Mouse (Mus musculus) thymus, postnatal 25 days (tissue): Measurements from ENCODE around the gene Zfp663.
A peak's percentile ranks its signal among the peaks of the same experiment; 100 is the strongest.

ENCODE experiments used
- DNase-seq: peaks from one replicate; pipeline ENCODE4 v3.0.0; 2022

Gene Zfp663

DNA sequence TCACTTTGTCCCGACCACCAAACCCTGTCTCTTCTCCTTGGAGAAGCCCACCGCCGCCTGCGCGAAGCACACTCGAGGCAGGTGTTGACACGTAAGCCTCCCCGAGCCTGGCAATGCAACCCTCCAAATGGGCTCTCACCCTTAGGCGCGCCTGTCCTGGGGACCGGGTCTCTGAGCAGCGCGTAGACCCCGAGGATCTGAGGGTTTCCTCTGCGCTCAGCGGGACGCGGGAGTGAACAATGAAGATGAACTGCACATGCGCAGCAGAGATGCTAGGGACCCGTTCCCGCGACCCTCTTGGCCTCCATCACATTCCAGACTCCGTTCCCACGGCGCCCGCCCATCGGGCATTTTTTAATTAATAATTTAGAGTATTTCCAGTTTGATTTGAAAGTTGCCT lies at the start of gene Zfp663:
Gene Zfp663 (minus strand): TSS at position 234 of the 400 bp plus-strand sequence.
- no peak for DNase-seq

DNA sequence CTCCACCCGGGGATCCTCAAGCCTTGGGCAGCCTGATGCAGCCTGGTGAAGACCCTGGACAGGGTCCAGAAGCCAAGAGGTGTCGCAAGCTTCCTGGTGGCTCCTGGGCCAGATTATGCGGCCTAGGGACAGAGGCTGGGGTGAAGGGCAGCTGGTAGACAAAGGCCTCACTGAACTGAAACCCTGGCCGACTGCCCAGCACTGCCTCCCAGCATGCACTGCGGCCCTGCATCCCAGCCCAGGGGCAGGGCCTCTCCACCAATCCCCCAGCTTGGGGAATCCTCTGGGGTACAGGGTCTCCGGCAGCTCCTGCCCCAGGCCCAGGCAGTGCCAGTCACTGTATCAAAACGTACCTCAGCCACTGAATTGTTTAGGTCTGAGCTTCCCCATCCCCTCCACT lies 48.8 kb upstream of the Zfp663 start:
- DNase-seq, result no peak

DNA sequence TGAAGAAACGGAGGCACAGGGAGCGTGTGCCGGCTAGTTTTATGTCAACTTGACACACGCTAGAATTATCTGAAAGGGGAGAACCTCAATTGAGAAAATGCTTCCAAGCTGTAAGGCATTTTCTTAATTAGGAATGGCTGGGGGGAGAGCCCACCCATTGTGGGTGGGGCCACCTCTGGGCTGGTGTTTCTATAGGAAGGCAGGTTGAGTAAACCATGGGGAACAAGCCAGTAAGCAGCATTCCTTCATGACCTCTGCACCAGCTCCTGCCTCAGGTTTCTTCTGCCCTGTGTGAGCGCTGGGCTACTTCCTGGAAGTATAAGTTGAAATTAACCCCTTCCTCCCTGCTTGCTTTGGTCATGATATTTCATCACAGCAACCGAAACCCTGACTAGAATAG lies 47.3 kb upstream of the Zfp663 start:
- no peak for DNase-seq

DNA sequence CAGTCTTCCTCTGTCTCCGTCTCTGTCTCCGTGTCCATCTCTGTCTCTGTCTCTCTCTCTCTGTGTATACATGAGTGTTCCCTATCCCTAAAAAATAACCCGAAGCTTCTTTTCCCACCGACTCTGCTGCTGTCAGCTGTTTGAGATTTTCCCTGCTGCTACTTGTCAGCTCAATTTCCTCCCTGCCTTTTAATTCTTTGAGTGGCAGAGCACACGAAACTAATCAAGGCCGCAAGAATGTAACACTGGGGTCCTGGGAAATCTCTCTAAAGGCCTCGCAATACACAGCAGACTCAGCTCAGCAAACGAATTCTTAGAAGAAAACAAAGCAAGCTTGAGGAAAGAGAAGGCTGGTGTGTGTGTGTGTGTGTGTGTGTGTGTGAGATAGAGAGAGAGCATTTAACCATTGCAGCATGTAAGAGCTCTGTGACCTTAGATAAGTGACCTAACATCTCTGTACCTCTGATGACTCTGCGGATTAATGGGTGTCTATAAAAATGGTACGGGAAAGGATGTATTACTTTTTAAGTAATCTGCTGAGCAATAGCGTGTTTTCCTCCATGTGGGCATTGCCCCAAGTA lies 46.7 kb upstream of the Zfp663 start:
- DNase-seq, result no peak

DNA sequence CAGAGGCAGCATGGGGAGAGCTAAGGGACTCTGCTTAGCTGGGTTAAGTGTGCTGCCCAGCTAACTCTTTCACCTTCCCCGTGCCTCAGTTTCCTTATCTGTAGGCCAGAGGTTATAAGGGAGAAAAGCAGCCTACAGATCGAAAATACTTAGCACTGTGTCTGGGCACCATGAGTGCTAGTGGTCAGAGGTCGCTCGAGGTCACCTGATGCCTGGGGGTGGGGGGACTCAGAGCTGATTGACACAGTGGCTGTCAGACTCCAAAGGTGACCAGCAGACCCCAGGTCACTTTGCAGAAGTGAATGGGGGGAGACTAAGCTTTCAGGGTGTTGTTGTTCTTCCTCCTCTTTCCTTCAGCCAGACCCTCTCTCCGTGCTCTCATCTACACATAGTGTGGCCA lies 45.8 kb upstream of the Zfp663 start:
- no peak for DNase-seq

DNA sequence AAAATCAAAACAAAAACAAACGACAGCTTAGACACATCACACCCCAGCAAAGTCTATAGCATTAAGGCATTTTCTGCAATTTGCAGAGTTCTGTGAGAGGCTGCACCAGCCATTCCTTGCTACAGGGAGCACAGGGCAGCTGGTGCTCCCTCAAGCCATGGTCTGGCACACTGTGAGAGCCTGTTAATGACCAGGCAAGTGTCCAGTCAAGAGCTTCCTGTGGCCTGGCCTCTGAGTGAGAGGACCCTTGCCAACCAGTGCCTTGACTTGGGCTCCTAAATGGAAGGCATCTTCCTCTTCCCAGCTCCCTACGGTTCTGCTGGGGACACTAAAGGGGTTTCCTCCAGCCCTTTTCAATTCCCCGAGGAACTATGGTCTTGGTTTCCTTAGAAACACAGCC lies 45.4 kb upstream of the Zfp663 start:
- DNase-seq, result no peak

DNA sequence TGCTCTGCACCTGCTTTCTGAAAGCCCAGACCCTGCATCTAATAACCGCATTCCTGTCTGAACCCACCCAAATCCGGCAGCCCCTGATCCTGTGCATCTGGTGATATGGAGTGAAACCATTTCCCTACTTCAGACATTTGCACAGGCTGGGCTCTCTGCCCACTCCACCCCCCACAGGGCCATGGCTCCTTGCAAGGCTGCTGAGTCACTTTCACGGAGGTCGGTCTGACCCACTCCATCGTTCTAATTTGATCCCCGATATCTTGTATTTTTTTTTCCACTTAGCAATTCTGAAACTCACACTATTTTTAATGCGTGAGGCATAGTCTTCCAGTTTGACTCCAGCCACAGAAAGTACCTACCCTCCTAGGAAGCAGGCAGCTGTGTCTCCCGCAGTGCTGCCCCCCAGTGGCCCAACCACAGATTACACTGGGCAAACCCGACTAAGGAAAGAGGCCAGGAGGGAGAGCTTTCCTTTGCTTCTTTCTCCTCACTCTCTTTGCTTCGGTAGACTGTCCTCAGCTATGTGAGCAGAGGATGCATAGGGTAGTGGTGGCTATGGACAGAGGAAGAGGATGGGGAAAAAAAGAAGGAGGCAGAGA lies 39.3 kb upstream of the Zfp663 start:
- peak; percentile 68 for DNase-seq

DNA sequence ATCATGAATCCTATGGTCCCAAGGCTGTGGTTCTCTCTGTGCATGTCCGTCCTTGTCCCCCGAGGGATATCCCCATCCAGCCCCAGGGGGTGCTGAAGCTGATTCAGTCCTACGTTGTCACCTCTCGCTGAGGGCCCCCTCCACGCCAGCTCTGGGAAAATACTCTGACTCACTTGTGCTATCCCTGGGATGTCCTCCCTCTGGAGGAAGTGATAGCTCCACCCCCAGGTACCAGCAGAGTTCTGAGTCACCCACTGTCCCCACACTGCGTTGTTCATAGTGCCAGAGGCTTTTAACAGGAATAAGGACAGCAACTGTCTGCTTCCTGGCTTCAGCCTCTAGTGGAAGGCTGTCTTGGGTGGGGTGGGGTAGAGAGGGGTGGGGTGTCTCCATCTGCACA lies 36.8 kb upstream of the Zfp663 start:
- DNase-seq, result no peak

DNA sequence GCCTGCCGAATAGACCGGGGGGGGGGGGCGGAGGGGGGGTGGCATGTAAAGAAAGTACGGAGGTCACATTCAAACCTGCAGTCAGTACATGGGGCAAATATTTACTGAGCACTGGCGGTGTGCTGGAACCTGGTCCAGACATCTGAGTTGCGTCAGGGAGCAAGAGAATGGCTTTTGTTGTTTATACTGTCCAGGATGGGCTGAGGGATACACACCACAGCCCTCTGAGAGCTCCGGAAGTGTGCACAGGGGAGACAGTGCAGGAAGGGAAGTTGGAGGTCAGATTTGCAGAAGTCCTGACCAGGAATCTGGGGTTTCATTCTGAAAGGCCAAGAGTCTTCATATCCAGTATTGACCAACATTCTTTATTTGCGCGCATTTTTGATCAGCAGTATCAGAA lies 36.4 kb upstream of the Zfp663 start:
- no peak for DNase-seq

DNA sequence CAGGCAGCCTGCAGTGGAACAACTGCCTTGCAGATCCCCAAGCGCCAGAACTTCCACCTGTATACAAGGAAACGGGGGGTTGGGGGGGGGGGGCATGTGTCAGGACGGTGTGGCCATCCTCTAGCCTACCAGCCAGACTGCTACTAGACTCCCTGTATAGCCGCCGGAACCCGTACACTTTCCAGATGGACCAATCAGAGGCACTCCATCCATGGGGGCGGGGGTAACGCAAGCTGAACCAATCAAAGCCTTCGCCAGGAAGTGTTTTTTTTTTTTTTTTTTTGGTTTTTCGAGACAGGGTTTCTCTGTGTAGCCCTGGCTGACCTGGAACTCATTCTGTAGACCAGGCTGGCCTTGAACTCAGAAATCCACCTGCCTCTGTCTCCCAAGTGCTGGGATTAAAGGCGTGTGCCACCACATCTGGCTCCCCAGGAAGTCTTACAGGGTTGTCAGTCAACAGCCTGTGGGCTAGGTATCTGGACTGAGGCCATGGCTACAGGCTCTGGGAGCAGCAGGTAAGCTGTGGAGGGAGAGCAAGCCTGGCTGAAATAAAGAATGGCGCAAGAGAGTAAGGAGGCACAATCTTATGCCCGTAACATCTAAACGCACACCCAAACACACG lies 29.7 kb upstream of the Zfp663 start:
- DNase-seq, result no peak

DNA sequence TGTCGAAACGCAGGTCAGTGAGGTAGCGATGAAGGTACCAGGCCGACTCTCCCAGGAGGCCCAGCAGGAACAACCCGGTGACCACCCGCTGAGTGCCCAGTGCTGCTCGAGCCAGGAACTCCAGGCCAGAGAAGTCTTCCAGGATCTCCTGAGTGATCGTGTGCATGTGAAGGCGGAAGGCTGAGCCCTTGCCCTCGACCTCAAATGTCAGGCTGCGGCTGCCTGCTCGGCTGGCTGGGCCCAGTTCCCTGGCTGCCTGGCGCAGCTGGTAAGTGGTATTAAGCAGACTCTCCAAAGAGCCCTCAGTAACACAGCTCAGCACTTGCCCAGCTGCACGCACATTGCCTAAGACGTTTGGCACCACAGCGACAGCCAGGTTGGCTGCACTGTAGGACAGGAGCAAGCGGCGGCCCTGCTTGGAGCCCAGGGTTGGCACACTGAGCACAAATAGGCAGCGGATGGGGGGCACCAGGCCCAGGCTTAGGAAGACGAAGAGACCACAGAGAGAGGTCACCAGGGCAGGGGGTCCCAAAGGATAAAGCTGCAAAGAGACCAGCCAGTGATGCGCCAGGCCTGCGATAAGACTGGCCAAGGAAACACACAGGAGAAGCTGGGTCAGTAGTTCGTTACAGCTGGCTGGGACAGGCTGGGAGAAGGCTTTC lies 29.1 kb upstream of the Zfp663 start:
- DNase-seq, result no peak

DNA sequence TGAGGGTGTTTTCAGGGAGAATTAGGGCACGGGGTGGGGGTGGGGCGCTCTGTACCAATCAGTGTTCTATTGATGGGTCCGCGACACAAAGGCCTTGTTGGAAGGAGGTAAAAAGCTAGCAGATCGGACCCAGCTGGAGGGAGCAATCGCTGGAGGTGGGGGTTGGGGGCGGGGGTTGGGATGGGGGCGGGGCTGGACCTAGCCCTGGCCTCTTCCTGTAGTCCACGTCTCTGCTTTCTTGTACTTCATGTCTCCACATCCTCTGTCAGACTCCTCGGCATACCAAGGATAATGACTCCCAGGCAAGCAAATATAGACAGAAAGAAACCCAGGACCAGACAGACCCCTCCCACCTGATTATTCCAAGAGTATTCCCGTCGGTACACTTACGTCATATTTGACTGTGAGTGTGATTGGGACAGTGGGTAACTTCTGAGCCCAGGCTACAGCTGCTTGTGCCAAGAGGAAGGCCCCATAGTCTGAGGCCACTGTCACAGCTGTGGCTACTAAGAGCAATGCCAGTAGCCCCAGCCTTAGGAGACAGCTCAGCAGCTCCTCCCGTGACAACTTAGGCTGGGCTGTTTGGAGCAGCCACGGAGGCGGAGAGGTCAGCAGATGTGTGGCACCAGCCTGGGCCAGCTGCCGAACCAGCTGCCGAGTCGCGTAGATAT lies 28.4 kb upstream of the Zfp663 start:
- no peak for DNase-seq

DNA sequence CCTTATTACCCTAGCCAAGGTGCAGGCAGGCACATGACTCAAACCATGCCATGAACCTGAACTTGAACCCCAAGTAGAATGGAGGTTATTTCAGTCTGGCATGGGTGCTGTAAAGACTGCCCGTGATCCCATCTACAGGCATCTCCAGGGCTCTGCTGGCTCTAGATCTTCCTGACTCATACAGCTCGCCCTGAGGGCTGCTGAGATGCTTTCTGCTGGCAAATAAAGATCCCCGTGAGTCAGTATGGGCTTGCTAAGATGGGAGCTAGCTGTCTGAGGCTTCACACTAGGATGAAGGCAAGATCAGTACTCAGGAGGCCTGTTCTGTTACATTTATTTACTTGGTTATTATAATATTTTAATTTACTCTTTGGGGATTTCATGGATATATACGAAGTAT lies 23.6 kb upstream of the Zfp663 start:
- no peak for DNase-seq

DNA sequence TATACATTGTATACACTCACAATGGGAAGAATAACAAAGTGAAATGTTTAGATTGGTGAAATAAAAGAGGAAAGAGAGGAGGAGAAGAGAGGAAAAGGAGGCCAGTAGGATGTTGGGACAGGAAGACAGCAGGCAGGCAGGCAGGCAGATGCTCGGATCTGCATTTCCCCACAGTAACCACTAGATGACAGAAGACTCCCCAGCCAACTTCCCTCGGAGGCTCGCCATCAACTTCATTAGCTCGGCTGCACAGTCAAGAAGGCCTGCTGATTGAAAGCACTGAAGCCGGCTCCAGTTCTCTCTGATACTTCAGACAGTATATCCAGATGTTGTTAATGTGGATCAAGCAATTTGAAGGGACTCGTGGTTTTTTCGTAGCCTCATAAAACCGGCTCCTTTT lies 23.0 kb upstream of the Zfp663 start:
- DNase-seq, result peak; percentile 27

DNA sequence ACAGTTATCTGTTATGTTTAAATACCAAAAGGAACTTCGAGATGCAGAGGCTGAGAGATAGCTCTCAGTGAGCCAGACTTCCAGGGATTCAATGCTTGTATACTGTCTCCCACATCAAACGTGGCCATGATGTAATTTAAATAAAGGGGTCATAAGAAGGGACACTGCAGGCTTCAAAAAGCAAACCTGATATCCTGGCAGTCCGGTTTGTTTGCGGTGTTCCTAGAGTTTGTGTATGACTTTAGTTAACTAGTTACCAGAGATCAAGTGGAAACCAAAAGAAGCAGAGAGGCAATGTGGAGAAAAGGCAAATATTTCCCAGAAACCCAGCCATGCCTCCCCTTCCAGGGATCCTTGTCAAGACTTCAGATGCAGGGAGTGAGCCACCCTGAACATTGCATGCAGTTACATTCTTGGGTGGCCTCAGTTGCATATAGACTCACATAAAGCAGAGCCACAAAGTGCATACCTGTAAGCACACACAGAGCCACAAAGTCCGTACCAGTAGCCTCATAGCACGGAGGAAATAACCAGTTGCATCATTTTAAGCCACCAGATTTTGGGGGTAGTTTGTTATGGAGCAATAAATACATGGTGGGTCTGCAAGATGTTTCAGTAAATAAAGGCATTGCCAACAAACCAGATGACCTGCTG lies 20.9 kb upstream of the Zfp663 start:
- no peak for DNase-seq

DNA sequence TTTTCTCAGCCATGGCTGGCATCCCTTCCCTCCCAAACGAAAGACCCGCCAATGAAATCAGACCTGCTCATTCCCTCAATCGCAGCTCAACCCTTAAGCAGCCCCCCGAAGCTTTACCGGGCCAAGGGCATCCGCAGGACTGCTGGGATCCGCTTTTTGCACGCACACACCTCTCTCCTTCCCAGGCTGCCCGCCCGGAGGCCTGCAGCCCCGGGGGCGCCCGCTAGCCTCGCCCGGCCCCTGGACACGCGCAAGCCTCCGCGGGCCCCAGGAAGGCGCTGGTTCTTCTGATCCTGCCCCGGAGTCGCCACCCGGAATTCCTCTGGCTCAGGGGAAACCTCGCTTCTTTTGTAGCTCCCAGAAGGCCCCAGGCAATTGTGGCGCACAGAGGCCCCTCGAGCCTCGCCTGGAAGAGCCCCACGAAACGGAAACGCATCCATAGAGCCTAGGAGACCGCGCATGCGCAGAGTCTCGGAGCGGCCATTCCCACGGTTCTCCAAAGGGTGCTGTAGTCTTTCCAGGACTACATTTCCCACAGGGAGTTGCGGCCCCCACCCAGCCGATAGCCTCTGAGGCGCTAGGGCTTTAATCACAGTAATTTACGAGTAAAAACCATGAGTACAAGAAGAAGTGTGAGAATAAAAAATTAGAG lies 19.4 kb upstream of the Zfp663 start, which contains the start of gene Zfp334:
Gene Zfp334 (minus strand): TSS at position 416 of the 652 bp plus-strand sequence.
- DNase-seq, result no peak

DNA sequence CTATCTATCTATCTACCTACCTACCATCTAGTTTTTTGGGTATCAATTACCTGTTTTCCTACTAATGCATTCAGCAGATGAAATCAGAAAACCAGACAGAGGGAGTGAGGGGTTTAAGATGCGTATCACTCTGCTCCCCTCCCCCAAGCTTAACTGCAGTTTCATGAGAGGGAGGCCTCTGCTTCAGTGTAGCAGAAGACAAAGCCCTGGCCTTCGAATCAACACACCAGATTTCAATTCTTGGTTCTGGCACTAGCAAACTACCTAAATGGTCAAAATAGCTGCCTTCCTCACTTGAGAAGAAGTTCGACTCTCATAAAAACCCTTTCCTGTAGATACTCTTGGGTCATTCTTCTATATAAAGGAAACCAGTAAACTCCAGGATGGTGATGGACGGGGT lies 18.8 kb upstream of the Zfp663 start:
- no peak for DNase-seq

DNA sequence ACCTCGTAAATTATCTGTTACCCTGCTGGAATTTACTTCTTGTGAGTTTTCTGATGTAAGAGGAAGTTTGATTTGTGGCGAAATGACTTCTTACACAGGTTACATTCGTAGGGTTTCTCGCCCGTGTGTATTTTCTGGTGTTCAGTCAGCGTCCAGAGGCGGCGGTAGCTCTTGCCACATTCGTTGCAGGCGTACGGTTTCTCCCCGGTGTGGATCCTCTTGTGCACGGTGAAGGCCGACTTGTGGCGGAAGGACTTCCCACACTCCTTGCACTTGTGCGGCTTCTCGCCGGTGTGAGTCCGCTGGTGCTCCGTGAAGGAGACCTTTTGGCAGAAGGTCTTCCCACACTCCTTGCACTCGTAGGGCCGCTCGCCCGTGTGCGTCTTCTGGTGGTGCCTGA lies 11.5 kb upstream of the Zfp663 start:
- no peak for DNase-seq

DNA sequence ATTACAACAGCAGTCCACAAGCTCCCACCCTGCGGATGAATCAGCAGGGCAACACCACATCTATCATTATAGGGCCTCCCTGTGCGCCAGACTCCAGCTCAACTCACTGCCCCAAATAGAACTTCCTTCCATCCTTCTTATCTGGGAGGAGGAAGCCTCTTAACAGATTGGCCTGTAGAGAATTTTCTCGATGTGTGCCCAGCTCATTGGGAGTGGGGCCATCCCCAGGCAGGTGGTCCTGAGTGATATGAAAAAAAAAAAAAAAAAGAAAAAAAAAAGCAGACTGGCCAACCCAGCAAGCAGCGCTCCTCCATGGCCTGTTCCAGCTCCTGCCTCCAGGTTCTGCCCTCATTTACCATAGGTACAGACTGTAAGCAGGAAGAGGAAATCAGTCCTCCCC lies 7.5 kb upstream of the Zfp663 start:
- no peak for DNase-seq

DNA sequence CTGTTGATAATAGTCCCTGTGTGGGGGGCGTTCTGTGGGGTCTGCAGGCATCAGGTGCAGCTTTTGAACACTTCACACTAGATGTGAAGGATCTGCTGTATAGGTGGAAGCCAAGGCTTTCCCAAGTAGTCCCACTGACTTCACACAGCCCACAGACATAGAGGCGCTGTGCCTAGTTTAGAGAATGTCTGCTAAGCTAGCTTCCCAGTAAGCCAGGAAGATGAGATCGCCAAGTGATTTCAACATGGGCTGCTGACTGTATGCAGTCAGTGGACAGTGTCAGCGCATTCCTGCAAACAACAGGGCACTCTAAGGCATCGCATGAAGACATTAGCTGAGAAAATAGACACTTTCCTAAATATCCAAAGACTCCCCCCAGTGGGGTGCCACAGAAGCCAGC lies 6.9 kb upstream of the Zfp663 start:
- DNase-seq, result no peak

DNA sequence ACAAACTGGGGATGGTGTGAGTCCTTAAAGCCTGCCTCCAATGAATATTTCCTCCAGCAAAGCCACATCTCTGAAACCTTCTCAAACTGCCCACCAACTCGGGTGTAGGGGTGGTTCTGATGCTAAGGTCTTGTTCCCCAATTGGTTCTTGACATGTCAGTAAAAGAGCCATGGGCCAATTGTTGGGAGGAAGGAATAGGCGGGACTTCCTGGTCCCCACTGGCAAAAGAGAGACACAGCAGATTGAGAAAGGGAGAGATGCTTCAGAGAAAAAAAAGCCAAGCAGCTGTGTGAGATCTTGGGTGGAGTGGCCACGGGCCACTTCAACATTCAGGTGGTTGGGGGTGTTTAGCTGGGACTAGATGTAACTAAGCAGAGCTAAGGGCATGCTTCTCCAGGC lies 2.5 kb upstream of the Zfp663 start:
- no peak for DNase-seq

DNA sequence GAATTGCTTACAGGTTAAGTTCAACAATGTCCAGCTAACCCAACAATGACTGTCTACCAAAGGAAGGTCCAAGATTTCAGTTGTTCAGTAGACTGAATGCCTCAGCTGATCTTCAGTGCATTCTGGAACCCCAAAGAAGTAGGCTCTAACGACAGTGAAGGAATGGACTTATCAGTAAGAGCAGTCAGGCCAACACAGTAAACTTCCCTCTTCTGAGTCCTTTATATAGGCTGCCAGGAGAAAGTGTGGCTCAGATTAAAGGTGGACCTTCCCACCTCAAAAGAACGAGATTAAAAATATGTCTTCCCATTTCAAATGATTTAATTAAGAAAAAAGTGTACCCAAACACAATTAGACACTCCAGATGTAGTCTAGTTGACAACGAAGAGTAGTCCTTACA lies 1.8 kb upstream of the Zfp663 start:
- DNase-seq, result no peak
